Mouse (Mus musculus): ENCODE measurements around the gene Wnt5b.

GRCm38 (mm10) chr6:119505525-119506225 lies 38.5 kb downstream of the Wnt5b start:
- TF ChIP-seq CTCF (IDR thresholded peaks at IDR 0.05; ENCODE audit: low read depth) (no peak), EP300 (IDR thresholded peaks at IDR 0.05; ENCODE audit: low read depth) (no peak)

Measured in liver, embryonic 14.5 days (tissue).